Mouse (Mus musculus): Measurements from ENCODE around the gene Gm4907. TPM values are rescaled to one million over a fixed set of nuclear protein-coding genes. Genes with fewer than 3 reads are reported as not detected.

Gene Gm4907
- not detected for total RNA-seq (2023)

DNA sequence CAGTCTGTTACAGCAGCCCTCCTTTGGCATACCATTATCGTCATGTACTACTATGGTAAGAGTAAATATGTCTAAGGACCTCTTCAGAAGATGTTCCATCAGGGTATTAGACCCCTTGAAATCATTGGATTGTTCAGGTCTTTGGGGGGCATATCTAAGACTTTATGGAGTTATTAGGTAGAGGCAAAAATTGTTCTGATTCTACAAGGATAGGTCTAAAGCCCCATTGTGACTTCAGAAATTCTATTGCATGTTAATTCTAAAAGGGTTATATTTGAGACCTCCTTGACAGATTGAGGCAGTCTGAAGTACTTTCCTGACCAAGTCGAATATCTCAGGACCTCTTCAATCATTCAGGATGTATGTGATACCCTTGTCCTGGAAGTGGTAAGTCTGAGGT is at the start of gene Gm4907:
Gm4907 (plus strand) TSS at position 301 of the 400 bp plus-strand sequence.

Other genes starting within 250 kb of the Gm4907 start
- 10 to 100 TPM; 22.4 to 27.6 TPM for gene Wdr44, start 189.5 kb upstream of the Gm4907 start, total RNA-seq (2023)
- not detected for gene Gm4985, start 76.4 kb downstream of the Gm4907 start, total RNA-seq (2023)

Measured in monocyte, adult 59 days (primary cell).